Mouse (Mus musculus) embryonic facial prominence, embryonic 13.5 days (tissue): ENCODE measurements around the gene Epm2aip1. TPM values are rescaled to one million over a fixed set of nuclear protein-coding genes. Genes with fewer than 3 reads are reported as not detected.
A peak's percentile ranks its signal among the peaks of the same experiment; 100 is the strongest.

Experiments used
- ATAC-seq: fragments of 200-750 bp; cut with Nextera tagmentation; 2 replicates; pipeline ENCODE4 v1.8.0; 2017; ENCODE audit warnings: low read depth; ENCODE audit not compliant: insufficient number of reproducible peaks, insufficient read depth, low FRiP score, low TSS enrichment
- H3K27ac ChIP-seq: fragments of 300-500 bp; sonication (generic); 2 replicates; pipeline ENCODE4 v1.5.1; 2015; ENCODE audit warnings: moderate library complexity, mild to moderate bottlenecking, inconsistent platforms
- H3K27me3 ChIP-seq: fragments of 300-500 bp; sonication (generic); 2 replicates; pipeline ENCODE4 v1.6.1; 2015; ENCODE audit warnings: mild to moderate bottlenecking, inconsistent platforms
- H3K36me3 ChIP-seq: fragments of 300-500 bp; sonication (generic); 2 replicates; pipeline ENCODE4 v1.6.1; 2015; ENCODE audit warnings: mild to moderate bottlenecking, inconsistent platforms
- H3K4me1 ChIP-seq: fragments of 300-500 bp; sonication (generic); 2 replicates; pipeline ENCODE4 v1.6.1; 2015; ENCODE audit warnings: inconsistent platforms
- H3K4me2 ChIP-seq: fragments of 300-500 bp; sonication (generic); 2 replicates; pipeline ENCODE4 v1.6.1; 2015; ENCODE audit warnings: moderate library complexity, mild to moderate bottlenecking, inconsistent platforms
- H3K4me3 ChIP-seq: fragments of 300-500 bp; sonication (generic); 2 replicates; pipeline ENCODE4 v1.5.1; 2015; ENCODE audit warnings: mild to moderate bottlenecking, inconsistent platforms
- H3K9ac ChIP-seq: fragments of 300-500 bp; sonication (generic); 2 replicates; pipeline ENCODE4 v1.6.1; 2015; ENCODE audit warnings: mild to moderate bottlenecking, inconsistent platforms
- H3K9me3 ChIP-seq: fragments of 300-500 bp; sonication (generic); 2 replicates; pipeline ENCODE4 v1.6.1; 2016; ENCODE audit warnings: inconsistent platforms
- WGBS: fragments of 180-500 bp; shearing (Covaris S2); methylation state at CpG from one replicate; pipeline ENCODE4 v1.1.7; 2015; ENCODE audit warnings: mixed read lengths; 5-methylcytosine and 5-hydroxymethylcytosine counted together
- polyA plus RNA-seq: library from polyadenylated mRNA; unstranded; fragments of >200 nt; fragmentation: Nextera tagmentation; extraction: Ambion mirVana; gene quantifications from 2 replicates; pipeline ENCODE4 v1.2.1, GENCODE M21; 2015

Gene Epm2aip1
- 32.0 and 37.2 TPM in 2 replicates for polyA plus RNA-seq

DNA sequence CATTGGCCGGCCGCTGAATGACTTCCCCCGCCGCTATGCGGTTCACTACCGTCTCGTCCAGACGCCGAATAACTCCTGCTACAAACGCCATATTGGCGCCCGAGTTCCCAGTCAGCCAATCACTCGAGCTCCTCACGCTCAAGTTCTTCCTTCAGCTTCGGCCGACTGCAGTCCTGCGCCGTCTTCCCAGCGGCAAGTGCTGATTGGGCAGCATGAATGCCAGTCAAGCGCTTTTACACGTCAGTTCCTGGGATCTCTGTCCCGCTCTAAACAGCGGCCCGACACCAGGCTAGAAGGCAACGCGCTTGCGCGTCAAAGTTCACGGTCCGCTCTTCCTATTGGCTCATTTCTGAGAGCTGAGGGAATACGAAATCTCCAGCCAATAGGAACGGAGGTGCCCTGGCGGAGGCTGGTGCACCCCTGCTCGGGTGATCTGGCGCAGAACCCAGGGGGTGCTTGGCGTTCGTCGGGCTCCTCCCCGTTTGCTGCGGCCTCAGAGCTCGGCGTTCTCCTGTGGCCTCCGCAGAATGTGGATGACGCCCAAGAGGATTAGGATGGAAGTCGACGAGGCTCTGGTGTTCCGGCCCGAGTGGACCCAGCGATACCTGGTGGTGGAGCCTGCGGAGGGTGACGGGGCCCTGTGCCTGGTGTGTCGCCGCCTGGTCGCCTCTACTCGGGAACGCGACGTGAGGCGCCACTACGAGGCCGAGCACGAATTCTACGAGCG, at the start of gene Epm2aip1, which contains the start of gene Mlh1:
Gene Epm2aip1, plus strand, starts transcription at position 496 of the 727 bp plus-strand sequence.
Gene Mlh1, minus strand, starts transcription at position 358 of the 727 bp plus-strand sequence.
- peak within 1 kb of the TSS; percentile 95 for H3K9ac ChIP-seq
- under 1% methylated on average over 64 of the region's 64 CpGs for WGBS
- H3K36me3 ChIP-seq: peaks cover 30% of the 10 kb centered on the region

DNA sequence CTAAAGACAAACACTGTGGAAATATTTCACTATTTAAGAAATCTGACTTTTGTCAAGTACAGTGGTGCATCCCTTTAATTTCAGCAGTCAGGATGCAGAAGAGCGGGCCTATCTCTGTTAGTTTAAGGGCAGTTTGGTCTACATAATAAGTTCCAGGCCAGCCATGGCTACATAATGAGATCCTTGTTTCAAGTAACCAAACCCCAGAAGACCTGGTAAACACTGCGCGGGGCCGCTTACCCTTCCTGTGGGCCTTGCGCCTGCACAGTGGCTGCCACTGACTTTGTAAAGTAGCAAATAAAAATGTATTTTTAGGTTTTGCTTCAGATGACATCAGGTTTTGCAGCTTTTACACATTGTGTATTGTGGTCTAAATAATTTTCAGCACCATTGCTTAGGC, 48.3 kb upstream of the Epm2aip1 start:
- H3K4me1 ChIP-seq: peaks cover 10% of the 10 kb centered on the region
- H3K9me3 ChIP-seq: no peaks in the 10 kb centered on the region
- H3K36me3 ChIP-seq: peaks cover 69% of the 10 kb centered on the region
- 27% methylated on average over 5 of the region's 5 CpGs for WGBS
- no peak overlapping the region for H3K9ac ChIP-seq
- no peak overlapping the region for H3K4me2 ChIP-seq
- no peak overlapping the region for H3K4me3 ChIP-seq
- peak overlapping the region; percentile 39 for H3K27ac ChIP-seq
- H3K27me3 ChIP-seq: no peaks in the 10 kb centered on the region
- no peak for ATAC-seq

More for the DNA sequence above, at the start of gene Epm2aip1, which contains the start of gene Mlh1:
- Histone ChIP-seq H3K27me3 (no peaks in the 10 kb centered on the region), H3K27ac (peak within 1 kb of the TSS; percentile 97), H3K4me2 (peak within 1 kb of the TSS; percentile 71), H3K9me3 (no peaks in the 10 kb centered on the region), H3K4me3 (peak within 1 kb of the TSS; percentile 94), H3K4me1 (peaks cover 38% of the 10 kb centered on the region)
- ATAC-seq: peak; percentile 99

DNA sequence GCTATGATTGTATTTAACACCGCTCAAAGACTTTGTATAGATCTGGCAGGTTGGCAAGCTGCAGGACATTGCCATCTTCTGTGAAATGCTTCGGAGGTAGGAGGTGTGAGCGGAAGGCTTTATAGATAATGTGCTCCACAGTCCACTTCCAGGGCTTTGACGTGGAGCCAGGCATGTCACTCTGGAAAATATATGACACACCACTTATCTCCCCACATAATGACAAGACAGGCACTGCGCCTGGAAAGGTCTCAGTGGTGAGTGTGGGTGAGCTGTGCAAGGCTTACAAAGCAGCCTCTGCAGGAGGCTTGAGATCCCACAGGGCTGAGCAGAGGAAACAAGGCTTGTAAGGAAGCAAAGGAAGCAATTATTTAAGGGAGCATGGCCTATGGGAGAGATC, 43.3 kb upstream of the Epm2aip1 start:
- Histone ChIP-seq H3K27me3 (no peaks in the 10 kb centered on the region), H3K4me3 (no peak overlapping the region), H3K9me3 (no peaks in the 10 kb centered on the region), H3K9ac (no peak overlapping the region), H3K27ac (no peak overlapping the region), H3K4me2 (no peak overlapping the region), H3K36me3 (peaks cover 82% of the 10 kb centered on the region), H3K4me1 (peaks cover 4% of the 10 kb centered on the region)
- 88% methylated on average over 5 of the region's 5 CpGs for WGBS
- ATAC-seq: no peak

DNA sequence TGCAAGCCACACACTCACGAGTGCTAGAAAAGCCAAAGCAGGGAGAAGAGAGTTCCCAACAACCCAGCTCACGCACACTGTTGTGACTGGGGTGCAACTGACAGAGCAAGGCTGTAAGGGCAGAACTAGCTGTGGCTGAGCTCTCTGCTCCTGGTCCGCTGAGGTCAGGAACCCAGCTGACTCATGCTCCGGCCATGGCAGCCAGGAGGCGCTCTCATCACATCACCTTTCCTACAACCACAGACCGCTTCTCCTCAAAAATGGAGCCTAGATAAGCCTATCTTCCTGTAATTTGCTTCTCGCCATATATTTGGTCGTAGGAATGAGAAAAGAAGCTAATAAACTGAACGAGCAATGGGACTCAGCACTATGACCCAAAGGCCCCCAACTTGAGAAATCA, 37.0 kb upstream of the Epm2aip1 start:
- Histone ChIP-seq H3K27me3 (no peaks in the 10 kb centered on the region), H3K4me3 (no peak overlapping the region), H3K36me3 (peaks cover 86% of the 10 kb centered on the region), H3K4me2 (no peak overlapping the region), H3K27ac (no peak overlapping the region), H3K4me1 (no peaks in the 10 kb centered on the region), H3K9me3 (no peaks in the 10 kb centered on the region), H3K9ac (no peak overlapping the region)
- ATAC-seq: no peak
- 89% methylated on average over 9 of the region's 9 CpGs for WGBS

DNA sequence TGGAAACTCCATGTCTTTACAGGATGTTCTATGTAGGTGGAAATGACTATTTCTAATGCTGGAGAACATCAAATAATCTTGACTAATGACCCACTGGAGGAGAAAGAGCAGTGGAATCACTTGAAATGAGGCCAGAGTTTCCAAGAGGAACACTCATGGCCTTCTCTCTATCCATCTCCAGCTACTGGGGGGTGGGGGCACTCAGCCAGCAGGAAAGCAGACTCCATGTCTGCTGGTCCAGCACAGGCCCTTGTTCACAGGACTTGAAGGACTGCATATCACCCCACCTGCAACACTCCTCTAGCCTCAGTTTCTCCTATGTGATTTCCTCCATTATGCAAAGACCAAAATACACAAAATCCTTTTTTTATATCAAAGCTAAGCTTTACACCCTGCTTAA, 34.0 kb upstream of the Epm2aip1 start:
- H3K4me2 ChIP-seq: no peak overlapping the region
- no peak for ATAC-seq
- H3K27me3 ChIP-seq: no peaks in the 10 kb centered on the region
- no peak overlapping the region for H3K27ac ChIP-seq
- no peaks in the 10 kb centered on the region for H3K9me3 ChIP-seq
- H3K36me3 ChIP-seq: peaks cover 85% of the 10 kb centered on the region
- no peaks in the 10 kb centered on the region for H3K4me1 ChIP-seq
- H3K9ac ChIP-seq: no peak overlapping the region
- H3K4me3 ChIP-seq: no peak overlapping the region

DNA sequence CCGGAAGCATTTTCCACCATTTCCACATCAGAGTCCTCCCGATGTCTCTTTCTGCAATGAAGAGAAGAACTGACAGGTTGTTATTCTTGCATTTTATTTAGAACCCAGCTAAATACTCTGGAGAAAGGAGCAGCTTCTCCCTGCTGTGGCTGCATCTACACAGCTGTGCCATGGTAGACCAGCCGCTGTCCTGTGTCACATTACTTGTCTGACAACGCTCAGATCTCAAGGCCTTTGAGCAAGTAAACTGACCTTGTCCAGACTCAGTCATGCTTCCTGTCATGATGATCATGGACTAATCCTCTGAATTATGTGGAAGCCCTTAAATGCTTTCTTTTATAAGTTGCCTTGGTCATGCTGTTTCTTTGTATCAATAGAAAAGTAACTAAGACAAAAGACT, 31.9 kb upstream of the Epm2aip1 start:
- peaks cover 70% of the 10 kb centered on the region for H3K36me3 ChIP-seq
- no peak overlapping the region for H3K4me2 ChIP-seq
- H3K27me3 ChIP-seq: no peaks in the 10 kb centered on the region
- 85% methylated on average over 4 of the region's 4 CpGs for WGBS
- H3K4me3 ChIP-seq: no peak overlapping the region
- no peak overlapping the region for H3K9ac ChIP-seq
- H3K4me1 ChIP-seq: no peaks in the 10 kb centered on the region
- H3K9me3 ChIP-seq: no peaks in the 10 kb centered on the region
- H3K27ac ChIP-seq: no peak overlapping the region
- no peak for ATAC-seq

DNA sequence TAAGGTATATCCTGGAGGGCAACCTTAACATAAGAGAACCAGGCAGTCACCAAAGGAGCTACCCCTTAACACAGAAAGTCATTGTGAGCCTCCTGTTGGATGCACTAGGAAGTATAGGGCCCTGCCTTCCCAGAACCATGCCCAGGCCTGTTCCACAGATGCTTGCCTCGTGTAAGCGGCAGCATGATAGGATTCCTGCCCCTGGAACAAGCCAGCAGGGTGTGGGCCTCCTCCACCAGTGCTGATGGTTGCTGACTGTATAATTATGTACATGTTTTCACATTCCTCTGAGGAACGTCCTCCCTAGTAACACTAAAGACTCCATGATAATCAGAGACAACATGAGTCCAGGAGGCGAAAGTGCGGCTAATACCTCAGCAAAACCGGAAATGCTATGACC, 28.3 kb upstream of the Epm2aip1 start:
- no peaks in the 10 kb centered on the region for H3K4me1 ChIP-seq
- H3K9ac ChIP-seq: no peak overlapping the region
- H3K4me2 ChIP-seq: no peak overlapping the region
- H3K36me3 ChIP-seq: peaks cover 53% of the 10 kb centered on the region
- no peaks in the 10 kb centered on the region for H3K27me3 ChIP-seq
- no peak overlapping the region for H3K4me3 ChIP-seq
- H3K27ac ChIP-seq: peak overlapping the region; percentile 48
- no peaks in the 10 kb centered on the region for H3K9me3 ChIP-seq
- 59% methylated on average over 6 of the region's 6 CpGs for WGBS
- no peak for ATAC-seq

DNA sequence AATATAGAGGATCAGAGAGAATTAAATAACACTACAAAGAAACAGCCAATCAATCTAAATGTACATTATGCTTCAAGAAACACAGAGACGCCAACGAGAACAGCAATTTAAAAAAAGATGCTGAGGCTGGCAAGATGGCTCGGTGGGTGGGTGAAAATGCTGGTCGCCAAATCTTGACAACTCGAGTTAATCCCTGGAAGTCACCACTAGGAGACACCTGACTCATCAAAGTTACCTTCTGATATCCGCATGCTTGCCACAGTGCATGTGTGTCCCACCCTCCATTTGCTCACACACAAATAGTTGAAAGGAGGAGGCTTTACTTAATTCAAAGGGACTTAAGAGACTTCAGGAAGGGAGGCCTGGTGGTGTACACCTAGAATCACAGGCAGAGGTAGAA, 26.2 kb upstream of the Epm2aip1 start:
- ATAC-seq: no peak
- Histone ChIP-seq H3K4me1 (no peaks in the 10 kb centered on the region), H3K36me3 (peaks cover 53% of the 10 kb centered on the region), H3K9ac (no peak overlapping the region), H3K4me3 (no peak overlapping the region), H3K27ac (no peak overlapping the region), H3K27me3 (no peaks in the 10 kb centered on the region), H3K9me3 (no peaks in the 10 kb centered on the region), H3K4me2 (no peak overlapping the region)
- 78% methylated on average over 6 of the region's 6 CpGs for WGBS

DNA sequence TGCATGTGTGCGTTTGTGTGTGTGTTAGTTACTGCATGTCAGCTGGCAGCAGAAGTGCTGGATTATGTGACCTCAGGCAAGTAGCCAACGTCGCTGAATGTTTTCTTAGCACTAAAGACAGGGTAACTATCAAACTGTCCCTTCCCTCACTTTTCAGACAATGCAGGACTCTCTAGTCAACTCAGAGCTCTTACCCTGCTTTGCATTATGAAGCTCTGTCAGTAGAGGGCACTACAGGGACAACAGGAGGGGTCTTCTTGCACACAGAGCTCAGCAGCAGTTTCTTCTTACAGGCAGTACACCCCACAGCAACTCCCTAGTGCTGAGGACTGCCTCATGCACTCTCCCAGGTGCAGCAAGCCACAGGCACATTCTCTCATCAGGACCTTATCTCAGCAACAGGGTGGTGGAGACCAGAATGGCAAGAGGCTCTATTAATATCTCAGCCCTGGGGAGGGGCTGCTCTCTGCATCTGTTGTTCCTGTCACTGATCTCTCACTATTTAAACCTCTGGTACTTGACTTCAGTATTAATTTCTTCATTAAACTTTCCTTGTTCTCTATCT, 24.0 kb upstream of the Epm2aip1 start:
- no peak overlapping the region for H3K9ac ChIP-seq
- no peaks in the 10 kb centered on the region for H3K27me3 ChIP-seq
- H3K9me3 ChIP-seq: no peaks in the 10 kb centered on the region
- no peak overlapping the region for H3K4me3 ChIP-seq
- no peaks in the 10 kb centered on the region for H3K4me1 ChIP-seq
- H3K27ac ChIP-seq: no peak overlapping the region
- H3K36me3 ChIP-seq: peaks cover 64% of the 10 kb centered on the region
- WGBS: 80% methylated on average over 3 of the region's 3 CpGs
- H3K4me2 ChIP-seq: no peak overlapping the region
- ATAC-seq: no peak

DNA sequence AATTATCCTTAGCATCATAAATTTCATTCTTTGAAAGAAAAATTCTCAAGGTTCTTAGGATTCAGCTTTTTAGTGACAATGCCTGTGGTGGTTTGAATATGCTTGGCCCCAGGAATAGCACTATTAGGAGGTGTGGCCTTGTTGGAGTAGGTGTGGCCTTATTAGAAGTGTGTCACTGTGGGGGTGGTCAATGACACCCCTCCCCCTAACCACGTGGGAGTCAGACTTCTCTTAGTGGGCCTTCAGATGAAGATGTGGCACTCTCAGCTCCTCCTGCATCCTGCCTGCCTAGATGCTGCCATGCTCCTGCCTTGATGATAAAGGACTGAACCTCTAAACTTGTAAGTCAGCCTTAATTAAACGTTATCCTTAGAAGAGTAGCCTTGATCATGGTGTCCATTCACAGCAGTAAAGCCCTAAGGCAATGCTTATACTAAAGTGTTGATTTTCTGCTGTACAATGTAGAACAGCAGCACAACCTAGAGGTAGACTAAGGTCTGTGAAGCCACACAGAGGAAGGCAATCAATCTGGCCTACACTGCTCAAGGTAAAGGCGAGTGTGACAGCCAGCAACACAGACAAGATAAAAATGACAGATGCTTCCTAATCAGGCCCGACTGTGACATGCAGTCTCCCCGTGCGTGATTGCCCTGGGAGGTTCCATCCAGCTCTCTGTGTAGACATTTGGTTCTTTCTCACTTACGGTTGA, 19.4 kb upstream of the Epm2aip1 start:
- 72% methylated on average over 7 of the region's 7 CpGs for WGBS
- Histone ChIP-seq H3K4me1 (no peaks in the 10 kb centered on the region), H3K36me3 (peaks cover 77% of the 10 kb centered on the region), H3K9ac (no peak overlapping the region), H3K27ac (no peak overlapping the region), H3K4me2 (no peak overlapping the region), H3K27me3 (no peaks in the 10 kb centered on the region), H3K9me3 (no peaks in the 10 kb centered on the region), H3K4me3 (no peak overlapping the region)
- ATAC-seq: no peak

DNA sequence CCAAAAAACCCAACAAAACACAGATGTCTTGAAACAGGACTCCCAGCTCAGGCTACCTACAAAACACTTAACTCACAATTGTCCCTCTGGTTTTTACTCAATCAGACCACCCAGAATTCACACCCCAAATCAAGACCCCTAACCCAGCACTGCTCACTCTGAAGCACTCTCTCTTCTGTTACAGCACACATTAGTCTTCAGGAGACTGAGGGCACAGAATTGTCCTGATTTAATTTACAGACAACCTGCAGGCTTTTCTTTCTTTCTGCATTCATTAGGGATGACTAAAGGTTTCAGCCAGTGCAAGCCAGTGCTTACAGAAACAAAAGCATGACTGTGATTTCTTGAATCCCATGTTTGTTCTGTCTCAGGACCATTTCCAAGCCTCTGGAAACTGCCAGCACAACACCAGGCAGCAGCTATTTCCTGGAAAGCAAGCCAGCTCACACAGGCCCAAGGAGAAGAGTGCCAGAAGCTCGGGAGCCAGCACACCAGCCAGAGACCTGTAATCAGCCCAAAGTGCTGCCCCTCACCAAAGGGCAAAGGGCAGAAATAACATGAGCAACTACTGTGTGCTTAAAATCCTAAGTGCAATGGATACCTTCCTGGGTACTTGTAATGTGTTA, 11.3 kb upstream of the Epm2aip1 start:
- no peaks in the 10 kb centered on the region for H3K4me1 ChIP-seq
- H3K4me2 ChIP-seq: no peak overlapping the region
- WGBS: 20% methylated on average over 1 of the region's 1 CpGs
- H3K27me3 ChIP-seq: no peaks in the 10 kb centered on the region
- no peaks in the 10 kb centered on the region for H3K9me3 ChIP-seq
- ATAC-seq: no peak
- H3K27ac ChIP-seq: peak overlapping the region; percentile 8; the same call in 1 of the 2 replicates
- no peak overlapping the region for H3K4me3 ChIP-seq
- peaks cover 73% of the 10 kb centered on the region for H3K36me3 ChIP-seq
- no peak overlapping the region for H3K9ac ChIP-seq
